Mouse (Mus musculus): Measurements from ENCODE around the gene Rag1. TPM values are rescaled to one million over a fixed set of nuclear protein-coding genes. Genes with fewer than 3 reads are reported as not detected.

The Rag1 gene
- polyA plus RNA-seq, 1 experiment from 2014 or later: 0.84 TPM

- no peak overlapping the region for H3K27ac ChIP-seq (ENCODE audit: low read length)
- no peak overlapping the region for H3K9ac ChIP-seq (ENCODE audit: low read depth, low read length)
- no peak overlapping the region for H3K4me3 ChIP-seq (ENCODE audit: low read depth, low read length)
- no peaks in the 10 kb centered on the region for H3K27me3 ChIP-seq (ENCODE audit: control insufficient read depth, insufficient read depth, low read depth, low read length)
- no peak for ATAC-seq (ENCODE audit: low read depth)
- no peaks in the 10 kb centered on the region for H3K36me3 ChIP-seq (ENCODE audit: control insufficient read depth, insufficient read depth)
- no peaks in the 10 kb centered on the region for H3K4me1 ChIP-seq (ENCODE audit: control insufficient read depth, low read depth, low read length)
- H3K9me3 ChIP-seq (replicated peaks; ENCODE audit: control insufficient read depth, low read length): no peaks in the 10 kb centered on the region
- 38% methylated on average over 8 of the region's 8 CpGs for WGBS (ENCODE audit: insufficient replicate concordance)
- no peak overlapping the region for H3K4me2 ChIP-seq (ENCODE audit: low read depth, low read length)
Measured at GRCm38 (mm10) chr2:101600703-101601102, 48.6 kb downstream of the Rag1 start.

GRCm38 (mm10) chr2:101598190-101599181 is 50.8 kb downstream of the Rag1 start:
- no peak overlapping the region for H3K9ac ChIP-seq (ENCODE audit: low read depth, low read length)
- no peak overlapping the region for H3K4me2 ChIP-seq (ENCODE audit: low read depth, low read length)
- ATAC-seq (ENCODE audit: low read depth): no peak
- no peak overlapping the region for H3K4me3 ChIP-seq (ENCODE audit: low read depth, low read length)
- no peak overlapping the region for H3K27ac ChIP-seq (ENCODE audit: low read length)
- no peaks in the 10 kb centered on the region for H3K27me3 ChIP-seq (ENCODE audit: control insufficient read depth, insufficient read depth, low read depth, low read length)
- H3K4me1 ChIP-seq (ENCODE audit: control insufficient read depth, low read depth, low read length): no peaks in the 10 kb centered on the region
- 65% methylated on average over 13 of the region's 13 CpGs for WGBS (ENCODE audit: insufficient replicate concordance)
- H3K9me3 ChIP-seq (replicated peaks; ENCODE audit: control insufficient read depth, low read length): no peaks in the 10 kb centered on the region
- H3K36me3 ChIP-seq (ENCODE audit: control insufficient read depth, insufficient read depth): no peaks in the 10 kb centered on the region

- Histone ChIP-seq H3K36me3 (ENCODE audit: control insufficient read depth, insufficient read depth) (no peaks in the 10 kb centered on the region), H3K27me3 (ENCODE audit: control insufficient read depth, insufficient read depth, low read depth, low read length) (no peaks in the 10 kb centered on the region), H3K4me2 (ENCODE audit: low read depth, low read length) (no peak overlapping the region), H3K9ac (ENCODE audit: low read depth, low read length) (no peak overlapping the region), H3K27ac (ENCODE audit: low read length) (no peak overlapping the region), H3K9me3 (replicated peaks; ENCODE audit: control insufficient read depth, low read length) (no peaks in the 10 kb centered on the region), H3K4me3 (ENCODE audit: low read depth, low read length) (no peak overlapping the region), H3K4me1 (ENCODE audit: control insufficient read depth, low read depth, low read length) (no peaks in the 10 kb centered on the region)
- no peak for ATAC-seq (ENCODE audit: low read depth)
Measured at GRCm38 (mm10) chr2:101597186-101597585, 52.1 kb downstream of the Rag1 start.

- no peak for ATAC-seq (ENCODE audit: low read depth)
- no peaks in the 10 kb centered on the region for H3K4me1 ChIP-seq (ENCODE audit: control insufficient read depth, low read depth, low read length)
- H3K4me3 ChIP-seq (ENCODE audit: low read depth, low read length): no peak overlapping the region
- no peak overlapping the region for H3K27ac ChIP-seq (ENCODE audit: low read length)
- no peaks in the 10 kb centered on the region for H3K9me3 ChIP-seq (replicated peaks; ENCODE audit: control insufficient read depth, low read length)
- WGBS (ENCODE audit: insufficient replicate concordance): 56% methylated on average over 5 of the region's 5 CpGs
- H3K9ac ChIP-seq (ENCODE audit: low read depth, low read length): no peak overlapping the region
- no peaks in the 10 kb centered on the region for H3K27me3 ChIP-seq (ENCODE audit: control insufficient read depth, insufficient read depth, low read depth, low read length)
- H3K36me3 ChIP-seq (ENCODE audit: control insufficient read depth, insufficient read depth): no peaks in the 10 kb centered on the region
- H3K4me2 ChIP-seq (ENCODE audit: low read depth, low read length): no peak overlapping the region
Measured at GRCm38 (mm10) chr2:101594681-101595080, 54.6 kb downstream of the Rag1 start.

- Histone ChIP-seq H3K9ac (ENCODE audit: low read depth, low read length) (no peak overlapping the region), H3K27me3 (ENCODE audit: control insufficient read depth, insufficient read depth, low read depth, low read length) (no peaks in the 10 kb centered on the region), H3K4me1 (ENCODE audit: control insufficient read depth, low read depth, low read length) (no peaks in the 10 kb centered on the region), H3K27ac (ENCODE audit: low read length) (no peak overlapping the region), H3K9me3 (replicated peaks; ENCODE audit: control insufficient read depth, low read length) (no peaks in the 10 kb centered on the region), H3K36me3 (ENCODE audit: control insufficient read depth, insufficient read depth) (no peaks in the 10 kb centered on the region), H3K4me3 (ENCODE audit: low read depth, low read length) (no peak overlapping the region), H3K4me2 (ENCODE audit: low read depth, low read length) (no peak overlapping the region)
- no peak for ATAC-seq (ENCODE audit: low read depth)
- WGBS (ENCODE audit: insufficient replicate concordance): 61% methylated on average over 8 of the region's 8 CpGs
Measured at GRCm38 (mm10) chr2:101592886-101593285, 56.4 kb downstream of the Rag1 start.

- Histone ChIP-seq H3K4me2 (ENCODE audit: low read depth, low read length) (no peak overlapping the region), H3K27ac (ENCODE audit: low read length) (no peak overlapping the region), H3K9ac (ENCODE audit: low read depth, low read length) (no peak overlapping the region), H3K27me3 (ENCODE audit: control insufficient read depth, insufficient read depth, low read depth, low read length) (no peaks in the 10 kb centered on the region), H3K9me3 (replicated peaks; ENCODE audit: control insufficient read depth, low read length) (no peaks in the 10 kb centered on the region), H3K4me3 (ENCODE audit: low read depth, low read length) (no peak overlapping the region), H3K36me3 (ENCODE audit: control insufficient read depth, insufficient read depth) (no peaks in the 10 kb centered on the region), H3K4me1 (ENCODE audit: control insufficient read depth, low read depth, low read length) (no peaks in the 10 kb centered on the region)
- WGBS (ENCODE audit: insufficient replicate concordance): 47% methylated on average over 10 of the region's 10 CpGs
- ATAC-seq (ENCODE audit: low read depth): no peak
Measured at GRCm38 (mm10) chr2:101592023-101592841, 57.1 kb downstream of the Rag1 start.

GRCm38 (mm10) chr2:101591356-101591755 is 57.9 kb downstream of the Rag1 start:
- 58% methylated on average over 8 of the region's 8 CpGs for WGBS (ENCODE audit: insufficient replicate concordance)
- Histone ChIP-seq H3K4me3 (ENCODE audit: low read depth, low read length) (no peak overlapping the region), H3K9ac (ENCODE audit: low read depth, low read length) (no peak overlapping the region), H3K27me3 (ENCODE audit: control insufficient read depth, insufficient read depth, low read depth, low read length) (no peaks in the 10 kb centered on the region), H3K4me2 (ENCODE audit: low read depth, low read length) (no peak overlapping the region), H3K9me3 (replicated peaks; ENCODE audit: control insufficient read depth, low read length) (no peaks in the 10 kb centered on the region), H3K4me1 (ENCODE audit: control insufficient read depth, low read depth, low read length) (no peaks in the 10 kb centered on the region), H3K36me3 (ENCODE audit: control insufficient read depth, insufficient read depth) (no peaks in the 10 kb centered on the region), H3K27ac (ENCODE audit: low read length) (no peak overlapping the region)
- no peak for ATAC-seq (ENCODE audit: low read depth)
